Mouse (Mus musculus) testis, postnatal 14 days (tissue): ENCODE results near the gene Lilra5.
"Not testable (repeated sequence)": the region's sequence is repeated elsewhere in the genome, so short reads cannot be mapped to it uniquely, and the experiment has no call there.

Source experiments
- DNase-seq: peaks from one replicate; pipeline ENCODE4 v3.0.0; 2021; ENCODE audit warnings: low spot score

Lilra5 gene

DNA sequence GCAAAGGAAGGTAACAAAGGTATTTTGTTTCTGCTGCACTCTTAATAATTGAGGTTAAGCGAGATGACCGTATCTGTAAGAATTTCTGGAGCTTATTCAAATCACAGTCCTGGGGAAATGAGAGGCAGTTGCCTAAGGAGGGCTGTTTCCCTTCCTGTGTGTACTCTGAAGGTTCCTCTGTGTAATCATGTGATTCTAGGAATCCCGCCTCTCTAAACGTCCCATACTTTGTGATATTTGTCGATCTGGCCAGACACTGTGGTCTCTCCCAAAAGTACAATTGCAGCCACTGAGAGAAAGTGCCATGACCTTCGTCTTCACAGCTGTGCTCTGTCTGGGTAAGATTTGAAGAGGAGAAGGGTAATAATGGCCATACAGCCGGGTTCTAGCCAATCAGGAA lies at the start of gene Lilra5:
Lilra5 (plus strand) TSS at position 301 of the 400 bp plus-strand sequence.
- DNase-seq: no peak

DNA sequence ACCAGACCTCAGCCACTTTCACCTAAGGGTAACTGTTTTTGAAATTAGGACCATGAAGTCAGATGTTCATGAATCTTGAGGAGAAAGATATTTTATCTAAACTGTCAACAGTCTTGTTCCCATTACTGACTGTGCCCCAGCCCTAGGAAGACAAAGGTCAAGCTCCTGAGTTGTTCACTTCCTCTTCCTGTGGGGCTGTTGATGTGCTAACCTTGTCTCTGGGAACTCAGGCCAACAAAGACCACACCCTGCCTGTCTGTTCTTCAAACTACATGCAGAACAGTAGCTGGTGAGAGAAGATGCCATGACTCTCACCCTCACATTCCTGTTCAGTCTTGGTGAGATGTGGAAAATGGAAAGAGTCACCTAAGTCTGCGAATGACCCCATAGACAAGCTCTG lies 30.4 kb upstream of the Lilra5 start:
- DNase-seq: no peak

DNA sequence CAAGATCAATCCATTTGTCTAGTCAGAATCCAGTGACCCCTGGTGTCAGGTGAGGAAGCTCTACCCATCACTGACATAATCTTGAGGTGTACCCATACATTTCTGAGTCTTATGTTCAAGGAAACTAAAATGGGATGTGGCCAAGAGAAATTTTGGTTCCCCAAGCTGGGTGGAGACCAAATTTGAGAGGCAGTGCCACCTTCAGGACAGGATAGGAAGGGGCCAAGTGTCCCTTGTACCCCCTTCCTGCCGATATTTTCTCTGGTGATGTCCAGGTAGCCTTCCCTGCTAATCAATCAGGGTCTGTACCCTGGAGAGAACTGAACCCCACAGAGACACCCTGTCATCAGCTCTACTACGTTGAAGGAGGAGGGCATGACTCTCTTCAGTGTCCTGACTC lies 28.9 kb upstream of the Lilra5 start:
- no peak for DNase-seq

DNA sequence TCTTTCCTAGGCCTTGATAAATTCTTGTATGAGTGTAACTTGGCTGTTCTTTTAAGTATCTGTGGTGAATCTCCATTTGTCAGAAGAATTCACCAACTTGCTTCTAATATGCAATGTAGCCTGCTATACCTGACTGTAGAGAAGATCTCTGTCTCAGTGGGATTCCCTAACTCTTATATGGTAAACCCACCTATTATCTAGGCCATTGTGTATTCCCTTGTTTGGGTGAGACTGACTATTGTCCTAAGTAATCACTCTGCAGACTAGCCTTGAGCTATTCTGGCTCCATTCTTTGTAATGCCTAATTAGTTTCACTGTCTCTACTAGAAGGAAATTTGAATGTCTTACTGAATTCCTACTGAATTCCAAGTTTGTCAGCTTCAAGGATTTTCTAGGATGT lies 24.1 kb upstream of the Lilra5 start:
- DNase-seq: not testable (repeated sequence)

DNA sequence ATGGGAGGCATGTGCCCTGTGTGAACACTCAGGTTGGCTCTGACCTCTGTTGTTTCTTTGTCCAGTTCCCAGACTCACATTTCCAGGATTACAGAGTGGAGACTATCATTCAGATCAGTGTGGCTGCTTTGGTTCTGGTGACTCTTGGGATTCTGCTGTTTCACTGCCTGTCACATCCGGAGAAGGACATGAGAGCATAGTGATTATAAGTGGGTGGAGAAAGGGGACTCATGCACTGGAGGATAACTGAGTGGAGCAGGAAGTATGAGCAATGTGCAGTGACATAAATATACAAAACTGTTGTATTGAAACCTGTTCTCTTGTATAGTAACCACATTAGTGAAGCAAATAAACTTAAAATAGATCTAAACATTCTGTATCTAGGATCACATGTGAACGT lies 22.2 kb upstream of the Lilra5 start:
- DNase-seq: no peak

DNA sequence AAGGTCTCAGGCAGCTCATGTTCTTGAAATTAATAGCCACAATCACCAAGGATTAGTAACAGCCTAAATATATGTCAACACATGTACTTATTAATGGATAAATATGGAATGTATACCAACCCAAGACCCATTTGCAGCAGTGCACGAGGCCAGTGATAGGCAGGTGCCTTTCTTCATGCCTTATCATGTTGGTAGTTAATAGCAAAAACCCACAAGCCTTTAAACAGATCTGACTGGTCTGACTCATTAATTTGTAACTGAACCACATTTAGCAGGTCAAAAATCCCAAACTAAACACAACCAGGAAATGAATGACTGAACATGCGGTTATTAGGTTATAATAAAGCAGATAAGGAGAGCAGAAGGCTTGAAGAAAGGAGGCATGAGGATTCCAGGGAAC lies 21.7 kb upstream of the Lilra5 start:
- DNase-seq: no peak

DNA sequence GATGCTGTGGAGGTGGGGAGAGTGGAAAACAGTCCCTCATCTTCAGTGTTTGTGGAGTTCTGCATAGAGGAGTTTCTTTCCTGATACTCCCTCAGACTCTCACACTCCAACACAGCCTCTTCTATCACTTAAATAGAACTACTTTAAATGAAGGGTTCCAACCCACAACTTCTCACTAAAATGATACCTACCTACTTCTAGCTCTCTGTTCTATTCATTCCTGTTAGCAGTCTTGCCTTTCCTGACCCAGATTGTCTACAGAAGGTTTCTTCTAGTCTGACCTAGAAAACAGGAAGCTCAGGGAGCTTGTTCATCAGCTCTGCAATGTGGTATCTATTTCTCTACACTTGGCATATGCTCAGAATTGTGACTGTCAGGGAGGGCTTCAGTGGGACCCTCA lies 2.0 kb upstream of the Lilra5 start:
- DNase-seq: no peak

DNA sequence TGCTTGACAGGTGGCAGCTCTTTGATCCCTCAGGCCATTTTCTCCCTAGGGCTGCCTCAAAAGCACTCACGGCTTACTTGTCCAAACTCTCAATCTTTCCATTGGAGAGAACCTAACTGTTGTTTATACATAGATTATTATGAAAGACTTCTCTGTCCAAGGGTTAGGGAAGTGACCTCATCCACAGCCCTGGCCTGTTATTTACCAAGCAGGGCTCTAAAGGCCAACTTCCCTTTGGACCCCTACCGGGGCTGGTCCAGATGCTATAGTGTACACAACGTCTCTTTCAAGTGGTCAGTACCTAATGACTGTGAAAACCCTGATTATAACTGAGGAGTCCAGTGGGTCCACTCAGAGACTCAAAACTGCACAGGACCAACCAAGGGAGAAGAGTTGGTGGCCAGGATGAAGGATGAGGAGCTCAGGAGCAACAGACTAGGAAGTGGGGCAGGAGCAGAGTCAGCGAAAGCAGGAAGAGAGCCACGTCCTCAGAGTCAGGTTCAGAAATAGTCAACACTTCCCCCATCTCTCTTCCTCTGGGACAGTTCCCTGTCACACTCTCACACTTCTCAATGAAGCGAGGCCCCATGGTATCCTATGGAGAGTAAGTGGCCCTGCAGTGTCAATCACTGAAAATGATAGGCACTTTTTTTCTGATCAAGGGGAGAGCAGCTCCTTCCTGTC lies 1.6 kb downstream of the Lilra5 start:
- no peak for DNase-seq

DNA sequence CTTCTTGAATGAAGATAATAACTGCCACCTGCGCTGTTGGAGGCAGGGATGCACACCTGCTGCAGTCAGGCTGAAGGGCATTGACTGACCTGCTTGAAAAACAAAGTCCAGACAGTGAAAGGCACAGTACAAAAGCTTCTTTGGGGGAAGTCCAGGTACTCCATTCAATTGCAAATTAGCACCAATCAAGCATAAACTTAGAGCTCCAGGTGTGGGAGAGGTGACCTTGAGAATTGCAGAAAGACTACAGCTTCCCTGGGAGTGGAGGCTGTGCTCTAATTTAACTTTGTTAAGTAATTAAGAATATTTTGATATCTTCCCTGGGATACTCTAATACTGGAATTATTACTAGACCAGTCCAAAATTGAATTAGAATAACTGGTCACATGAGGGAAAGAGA lies 13.7 kb downstream of the Lilra5 start:
- DNase-seq: not testable (repeated sequence)

DNA sequence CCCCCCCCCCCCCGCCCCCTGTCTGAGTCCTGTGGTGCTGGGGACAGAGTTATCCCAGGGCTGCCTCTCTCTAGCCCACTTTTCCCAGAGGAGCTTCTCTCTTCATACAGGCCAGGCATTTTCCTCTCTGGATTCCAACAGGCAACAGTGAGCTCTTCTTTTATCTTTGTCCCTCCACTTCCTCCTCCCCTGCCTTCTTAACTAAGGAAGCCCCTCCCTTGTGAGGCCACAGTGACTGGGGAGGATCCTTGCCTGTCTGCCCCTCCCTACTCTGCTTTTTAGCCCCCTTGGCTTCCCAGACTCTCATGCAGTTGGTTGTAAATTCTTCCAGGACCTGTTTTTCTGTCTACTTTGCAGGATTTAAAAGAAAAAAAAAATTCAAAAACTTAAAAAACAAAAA lies 18.5 kb downstream of the Lilra5 start:
- not testable (repeated sequence) for DNase-seq

DNA sequence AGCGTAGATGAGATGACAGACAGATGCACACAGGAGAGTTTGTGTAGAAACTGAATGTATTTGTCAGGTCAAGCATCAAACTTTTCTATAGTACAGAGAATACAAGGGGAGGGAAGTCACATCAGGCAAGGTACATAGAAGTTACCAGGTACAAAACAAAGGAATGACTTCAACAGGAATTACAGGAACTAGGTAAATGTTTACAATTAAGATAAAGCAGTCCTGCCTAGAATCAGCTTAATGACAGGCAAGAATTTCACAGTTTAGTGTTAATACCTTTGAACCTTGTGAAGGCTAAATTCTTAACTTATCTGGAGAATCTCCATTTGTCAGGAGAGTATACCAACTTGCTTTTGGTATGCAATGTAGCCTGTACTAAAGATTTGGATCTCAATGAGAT lies 23.0 kb downstream of the Lilra5 start:
- not testable (repeated sequence) for DNase-seq

DNA sequence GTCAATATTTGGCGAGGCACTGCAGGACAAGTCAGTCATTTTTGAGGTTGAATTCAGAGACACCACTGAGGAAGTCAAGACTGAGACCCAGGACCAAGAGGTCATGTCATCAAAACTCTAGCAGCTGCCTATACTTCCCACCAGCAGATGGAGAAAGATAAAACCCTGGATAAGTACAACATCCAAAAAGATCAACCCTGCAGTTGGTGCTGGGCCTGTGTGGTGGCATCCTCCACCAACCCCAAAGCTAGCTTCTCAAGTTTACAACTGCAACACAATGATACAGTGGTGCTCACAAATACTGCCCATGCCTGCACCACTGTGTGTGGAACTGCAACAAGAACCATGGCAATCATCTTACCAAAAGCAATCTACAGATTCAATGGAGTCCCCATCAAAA lies 34.6 kb downstream of the Lilra5 start:
- DNase-seq: not testable (repeated sequence)

DNA sequence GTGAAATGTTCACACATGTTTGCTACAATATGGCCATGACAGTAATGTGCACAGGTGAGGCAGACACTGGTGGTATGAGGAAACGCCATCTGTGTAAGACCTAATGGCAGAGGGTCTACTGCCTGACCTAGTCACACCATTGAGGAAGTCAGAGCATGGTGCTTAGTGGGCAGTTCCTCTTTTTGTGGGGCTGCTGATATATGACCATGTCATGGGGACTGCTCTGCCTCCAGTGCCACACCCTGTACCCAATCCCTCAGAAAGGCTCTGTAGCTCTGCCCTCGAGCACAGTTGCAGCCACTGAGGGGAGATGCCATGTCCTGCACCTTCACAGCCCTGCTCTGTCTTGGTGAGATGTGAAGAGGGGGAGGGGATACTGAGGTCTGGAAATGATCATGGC lies 36.3 kb downstream of the Lilra5 start:
- DNase-seq: not testable (repeated sequence)

DNA sequence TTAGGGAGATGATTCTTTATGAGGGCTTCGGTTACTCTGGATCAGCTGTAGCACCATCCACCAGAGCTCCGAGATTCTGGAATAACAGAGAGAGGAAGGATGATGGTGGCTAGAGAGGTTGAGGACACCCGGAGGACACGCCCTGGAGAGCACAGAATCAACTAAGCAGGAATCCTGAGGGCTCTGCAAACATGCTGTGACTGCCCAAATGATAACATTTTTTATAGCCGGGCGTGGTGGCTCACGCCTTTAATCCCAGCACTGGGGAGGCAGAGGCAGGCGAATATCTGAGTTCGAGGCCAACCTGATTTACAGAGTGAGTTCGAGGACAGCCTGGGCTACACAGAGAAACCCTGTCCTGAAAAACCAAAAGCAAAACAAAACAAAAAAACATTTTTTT lies 37.9 kb downstream of the Lilra5 start:
- not testable (repeated sequence) for DNase-seq

DNA sequence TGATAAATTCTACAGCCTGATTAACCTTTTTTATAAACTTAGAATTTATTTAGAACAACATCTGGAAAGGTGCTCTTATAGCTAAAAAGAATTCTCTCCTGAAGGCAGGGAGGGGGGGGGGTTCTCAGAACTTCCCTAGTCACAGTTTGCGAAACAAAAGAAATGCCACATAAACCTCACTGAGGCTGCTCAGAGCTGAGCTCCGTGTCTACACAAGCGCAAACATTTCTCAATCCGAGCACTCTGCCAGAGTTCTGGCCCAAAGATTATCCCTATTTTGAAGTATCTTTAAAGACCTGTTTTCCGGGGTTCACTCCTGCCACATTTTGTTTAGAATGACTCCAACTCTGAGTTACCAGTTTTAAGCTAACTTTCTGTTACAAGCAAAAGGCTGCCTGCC lies 55.1 kb downstream of the Lilra5 start:
- no peak for DNase-seq
